ENCODE assay signal across 26 mouse cellular contexts in genomic region chr7:65419926-65420325, GRCm38 (mm10).
A peak's percentile ranks its signal among the peaks of the same experiment; 100 is the strongest.
DNase-seq lines count a peak whose midpoint lies in the region; ATAC-seq and TF ChIP-seq lines count a peak whose summit lies in the region.
"Had no signal": no experiment of that assay in that cellular context is flagged by ENCODE, and none has a peak within 500 bp of the region (broad histone marks: within the 10 kb centered on the region; RNA-seq: fewer than 3 reads in every experiment).

No protein-coding gene starts in this region.

- no peaks in the 10 kb centered on the region for H3K36me3 ChIP-seq in kidney, embryonic 15.5 days
- no peaks in the 10 kb centered on the region for H3K36me3 ChIP-seq in lung, embryonic 14.5 days (ENCODE audit: insufficient read depth)
- no peaks in the 10 kb centered on the region for H3K36me3 ChIP-seq in limb, embryonic 12.5 days
- H3K36me3 ChIP-seq: hindbrain, embryonic 15.5 days; limb, embryonic 15.5 days; neural tube, embryonic 15.5 days had no signal

- H3K4me2 ChIP-seq in kidney, embryonic 15.5 days: no peak overlapping the region
- H3K4me2 ChIP-seq in lung, embryonic 14.5 days: no peak overlapping the region
- H3K4me2 ChIP-seq in limb, embryonic 12.5 days: no peak overlapping the region
- H3K4me2 ChIP-seq: hindbrain, embryonic 15.5 days; limb, embryonic 15.5 days; neural tube, embryonic 15.5 days had no signal

- no peak overlapping the region for H3K4me3 ChIP-seq in gastrocnemius, adult 2 months
- no peak overlapping the region for H3K4me3 ChIP-seq in kidney, embryonic 15.5 days (replicated peaks)
- no peak overlapping the region for H3K4me3 ChIP-seq in lung, embryonic 14.5 days (ENCODE audit: low read depth, low read length)
- H3K4me3 ChIP-seq in limb, embryonic 12.5 days (replicated peaks): no peak overlapping the region
- H3K4me3 ChIP-seq: hindbrain, embryonic 15.5 days; limb, embryonic 15.5 days; myocyte; neural tube, embryonic 15.5 days had no signal

- no peaks in the 10 kb centered on the region for H3K27me3 ChIP-seq in kidney, embryonic 15.5 days
- H3K27me3 ChIP-seq in lung, embryonic 14.5 days (ENCODE audit: insufficient read depth, low read length): no peaks in the 10 kb centered on the region
- H3K27me3 ChIP-seq in limb, embryonic 12.5 days: no peaks in the 10 kb centered on the region
- H3K27me3 ChIP-seq: hindbrain, embryonic 15.5 days; limb, embryonic 15.5 days; neural tube, embryonic 15.5 days had no signal

- no peak for DNase-seq in gastrocnemius, adult 2 months
- DNase-seq in gastrocnemius, postnatal 4 days (ENCODE audit: low spot score in 2 of 2): no peak
- no peak for DNase-seq in kidney, adult 18-20 months
- DNase-seq in lung, embryonic 14.5 days: no peak
- DNase-seq in lung, postnatal 25 days (ENCODE audit: low spot score): no peak
- DNase-seq in urinary bladder, adult 2 months (ENCODE audit: low spot score): no peak
- DNase-seq: adrenal gland, postnatal 14 days; cerebellum, adult 11-12 months; cerebellum, postnatal 14 days; forebrain, postnatal 0 days; heart, postnatal 14 days; kidney, postnatal 10 days; layer of hippocampus, adult 9-11 months; lung, adult 2 months; midbrain, embryonic 14.5 days; right cerebral cortex, postnatal 14 days; spleen, adult 18-20 months; thymus, postnatal 36 days had no signal

- no peak for TF ChIP-seq CTCF in gastrocnemius, adult 2 months (IDR thresholded peaks at IDR 0.05)
- TF ChIP-seq CTCF in lung, embryonic 14.5 days (IDR thresholded peaks at IDR 0.05; ENCODE audit: low read depth): no peak

- intact Hi-C loops in gastrocnemius, adult 2 months (cut with DNase I): no loop called here

- no peak for ATAC-seq in kidney, embryonic 15.5 days (replicated peaks; ENCODE audit: low FRiP score)
- no peak for ATAC-seq in lung, embryonic 14.5 days (ENCODE audit: insufficient read depth)
- no peak for ATAC-seq in limb, embryonic 12.5 days (ENCODE audit: insufficient number of reproducible peaks, insufficient read depth, low FRiP score, low TSS enrichment, low read depth)
- ATAC-seq: CD4-positive, CD25-positive, alpha-beta regulatory T cell, adult 4 months; forebrain, postnatal 0 days; intestine, embryonic 16.5 days had no signal

- peaks cover 68% of the 10 kb centered on the region for H3K4me1 ChIP-seq in kidney, embryonic 15.5 days
- peaks cover 21% of the 10 kb centered on the region; the same call in 1 of the 2 replicates for H3K4me1 ChIP-seq in lung, embryonic 14.5 days (ENCODE audit: insufficient read depth)
- H3K4me1 ChIP-seq in limb, embryonic 12.5 days (replicated peaks): peaks cover 48% of the 10 kb centered on the region

- H3K27ac ChIP-seq in gastrocnemius, adult 2 months: peak overlapping the region; percentile 9; the same call in 1 of the 2 replicates
- H3K27ac ChIP-seq in kidney, embryonic 15.5 days: peak overlapping the region; percentile 33
- H3K27ac ChIP-seq in lung, embryonic 14.5 days (ENCODE audit: low read depth): peak overlapping the region; percentile 2; the same call in 1 of the 2 replicates
- peak overlapping the region; percentile 54 for H3K27ac ChIP-seq in limb, embryonic 12.5 days
- H3K27ac ChIP-seq: hindbrain, embryonic 15.5 days; limb, embryonic 15.5 days had no signal

- H3K9me3 ChIP-seq in kidney, embryonic 15.5 days (replicated peaks): no peaks in the 10 kb centered on the region
- H3K9me3 ChIP-seq in lung, embryonic 14.5 days (ENCODE audit: low read depth, low read length): no peaks in the 10 kb centered on the region
- no peaks in the 10 kb centered on the region for H3K9me3 ChIP-seq in limb, embryonic 12.5 days
- H3K9me3 ChIP-seq: hindbrain, embryonic 15.5 days; limb, embryonic 15.5 days; neural tube, embryonic 15.5 days had no signal

- WGBS in kidney, embryonic 15.5 days: 90% methylated on average over 1 of the region's 1 CpGs
- WGBS in lung, embryonic 14.5 days: 70% methylated on average over 1 of the region's 1 CpGs
- 81% methylated on average over 1 of the region's 1 CpGs for WGBS in limb, embryonic 12.5 days

- no peak overlapping the region for H3K9ac ChIP-seq in kidney, embryonic 15.5 days
- no peak overlapping the region for H3K9ac ChIP-seq in lung, embryonic 14.5 days
- H3K9ac ChIP-seq in limb, embryonic 12.5 days (replicated peaks): no peak overlapping the region
- H3K9ac ChIP-seq: forebrain, postnatal 0 days; hindbrain, embryonic 15.5 days; limb, embryonic 15.5 days; neural tube, embryonic 15.5 days had no signal

Comparison
In these comparisons a context has a peak if more than half of its experiments do, and no peak if none do; other contexts are left out.
1. H3K27ac ChIP-seq: peak in every context shown above with its lines; median percentile 54 in limb, embryonic 12.5 days; 33 in kidney, embryonic 15.5 days; 9 in gastrocnemius, adult 2 months; 2 in lung, embryonic 14.5 days.